Mouse (Mus musculus): ENCODE data around the gene Tuba1a. TPM values are rescaled to one million over a fixed set of nuclear protein-coding genes. Genes with fewer than 3 reads are reported as not detected.

Gene Tuba1a
- polyA plus RNA-seq, 1 experiment from 2014 or later, result 181 TPM

DNA sequence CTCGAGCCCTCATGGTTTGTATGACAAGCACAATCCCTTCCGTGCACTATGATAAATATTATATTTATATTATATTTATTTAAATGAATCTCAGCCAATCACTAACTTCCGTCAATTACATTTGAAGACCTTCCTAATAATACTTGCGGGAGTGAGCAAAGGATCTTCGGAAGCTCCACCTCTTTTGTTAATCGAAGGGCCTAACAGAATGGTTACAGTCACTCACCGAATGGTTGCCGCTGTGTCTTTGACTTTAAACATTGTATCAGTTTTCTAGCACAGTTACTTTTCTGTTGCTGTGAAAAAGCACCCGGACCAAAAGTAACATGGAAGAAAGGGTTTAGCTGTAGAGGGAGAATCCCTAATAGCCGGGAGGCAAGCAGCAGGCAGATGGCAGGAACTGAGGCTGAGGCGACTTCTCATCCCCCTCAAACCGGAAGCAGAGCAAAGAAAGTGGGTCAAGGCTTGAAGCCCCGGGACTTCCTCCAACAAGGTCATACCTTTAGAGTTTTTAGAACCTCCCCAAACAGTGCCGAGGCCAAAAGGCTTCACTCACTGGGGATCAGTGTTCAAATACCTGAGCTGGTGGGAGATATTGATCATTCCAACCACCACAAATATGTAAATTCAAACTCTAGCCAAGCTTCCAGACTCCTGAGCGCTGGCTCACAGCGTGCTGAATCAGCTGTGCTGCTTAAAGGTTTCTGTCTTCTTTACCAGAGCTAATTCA lies 16.0 kb upstream of the Tuba1a start:
- no peaks in the 10 kb centered on the region for H3K9me3 ChIP-seq (replicated peaks)
- H3K36me3 ChIP-seq, result no peaks in the 10 kb centered on the region
- peak overlapping the region; percentile 18; the same call in 1 of the 2 replicates for H3K4me2 ChIP-seq
- H3K4me1 ChIP-seq, result peaks cover 21% of the 10 kb centered on the region
- H3K27me3 ChIP-seq (replicated peaks), result peaks cover 17% of the 10 kb centered on the region
- 25% methylated on average over 16 of the region's 16 CpGs for WGBS (ENCODE audit: insufficient replicate concordance)
- ATAC-seq, result no peak
- H3K27ac ChIP-seq, result no peak overlapping the region; the same call in 1 of the 2 replicates
- H3K9ac ChIP-seq, result no peak overlapping the region
- no peak overlapping the region for H3K4me3 ChIP-seq

DNA sequence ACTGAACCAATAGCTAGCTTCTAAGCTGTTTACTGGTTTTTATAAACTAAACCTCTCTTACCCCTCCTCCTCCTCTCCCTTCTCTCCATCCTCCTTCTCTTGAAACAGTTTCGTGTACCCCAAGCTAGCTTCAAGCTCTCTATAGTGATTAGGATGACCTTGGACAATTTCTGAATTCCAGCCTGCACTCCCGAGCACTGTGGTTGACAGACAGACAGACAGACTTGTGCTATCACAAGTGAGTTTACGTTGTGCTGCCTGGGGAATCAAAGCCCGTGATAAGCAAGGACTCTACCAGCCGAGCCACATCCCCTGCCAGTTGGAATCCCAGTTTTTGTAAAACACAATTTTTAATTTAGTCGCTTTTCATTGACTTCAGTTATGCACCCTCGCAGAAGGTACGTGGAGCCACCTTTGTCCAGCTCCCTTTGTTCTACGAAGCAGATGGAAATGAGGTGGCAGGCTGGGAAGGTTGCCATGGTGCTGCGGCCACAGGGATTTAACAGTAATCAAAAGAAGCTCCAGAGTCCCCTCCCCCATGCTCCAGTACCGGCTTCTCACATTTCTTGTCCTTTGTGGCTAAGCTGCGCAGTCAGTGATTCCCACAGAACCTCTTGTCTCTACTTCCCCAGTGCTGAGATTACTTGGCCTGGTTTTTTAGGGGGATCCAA lies 15.3 kb upstream of the Tuba1a start:
- H3K27ac ChIP-seq, result no peak overlapping the region
- no peak overlapping the region for H3K9ac ChIP-seq
- ATAC-seq, result no peak
- H3K9me3 ChIP-seq (replicated peaks), result no peaks in the 10 kb centered on the region
- H3K4me1 ChIP-seq, result peaks cover 21% of the 10 kb centered on the region
- H3K27me3 ChIP-seq (replicated peaks), result peaks cover 17% of the 10 kb centered on the region
- 34% methylated on average over 12 of the region's 12 CpGs for WGBS (ENCODE audit: insufficient replicate concordance)
- no peak overlapping the region for H3K4me2 ChIP-seq
- no peaks in the 10 kb centered on the region for H3K36me3 ChIP-seq
- H3K4me3 ChIP-seq, result no peak overlapping the region

GRCm38 (mm10) chr15:98959531-98959930 lies 6.0 kb upstream of the Tuba1a start:
- H3K36me3 ChIP-seq, result no peaks in the 10 kb centered on the region
- H3K9me3 ChIP-seq (replicated peaks), result no peaks in the 10 kb centered on the region
- no peak overlapping the region for H3K4me2 ChIP-seq
- 35% methylated on average over 3 of the region's 3 CpGs for WGBS (ENCODE audit: insufficient replicate concordance)
- peaks cover 6% of the 10 kb centered on the region; the same call in 1 of the 2 replicates for H3K27me3 ChIP-seq (replicated peaks)
- no peak overlapping the region for H3K27ac ChIP-seq
- H3K4me1 ChIP-seq, result peaks cover 14% of the 10 kb centered on the region
- ATAC-seq, result peak; percentile 55
- H3K4me3 ChIP-seq, result no peak overlapping the region
- H3K9ac ChIP-seq, result no peak overlapping the region

DNA sequence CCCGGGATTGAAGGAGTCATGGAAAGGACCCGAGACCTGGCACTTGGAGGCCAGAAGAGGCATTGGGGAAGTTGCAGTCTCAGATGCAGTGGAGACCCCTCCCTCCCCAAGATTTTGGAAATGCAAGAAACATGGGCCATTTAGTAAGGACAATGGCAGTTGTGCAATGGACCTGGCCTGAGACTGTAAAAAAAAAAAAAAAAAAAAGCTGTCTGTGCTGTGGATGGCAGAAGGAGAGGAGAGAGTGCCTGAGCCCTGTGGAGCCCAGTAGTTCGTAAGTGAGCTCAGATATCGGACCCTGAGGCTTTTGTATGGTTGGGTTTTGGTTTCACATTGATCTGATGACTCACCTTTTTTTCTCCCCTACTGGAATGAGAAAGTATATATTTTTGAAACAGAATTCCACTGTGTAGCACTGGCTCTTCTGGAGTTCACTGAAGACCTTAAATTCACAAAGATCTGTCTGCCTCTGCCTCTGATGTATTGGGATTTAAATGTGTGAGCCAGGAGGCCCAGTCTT lies 5.5 kb upstream of the Tuba1a start:
- H3K4me2 ChIP-seq, result no peak overlapping the region
- H3K4me1 ChIP-seq, result peaks cover 18% of the 10 kb centered on the region
- H3K36me3 ChIP-seq, result no peaks in the 10 kb centered on the region
- H3K4me3 ChIP-seq, result no peak overlapping the region
- H3K27ac ChIP-seq, result no peak overlapping the region
- H3K27me3 ChIP-seq (replicated peaks), result peaks cover 11% of the 10 kb centered on the region; the same call in 1 of the 2 replicates
- 81% methylated on average over 4 of the region's 4 CpGs for WGBS (ENCODE audit: insufficient replicate concordance)
- H3K9ac ChIP-seq, result no peak overlapping the region
- no peaks in the 10 kb centered on the region for H3K9me3 ChIP-seq (replicated peaks)
- no peak for ATAC-seq

DNA sequence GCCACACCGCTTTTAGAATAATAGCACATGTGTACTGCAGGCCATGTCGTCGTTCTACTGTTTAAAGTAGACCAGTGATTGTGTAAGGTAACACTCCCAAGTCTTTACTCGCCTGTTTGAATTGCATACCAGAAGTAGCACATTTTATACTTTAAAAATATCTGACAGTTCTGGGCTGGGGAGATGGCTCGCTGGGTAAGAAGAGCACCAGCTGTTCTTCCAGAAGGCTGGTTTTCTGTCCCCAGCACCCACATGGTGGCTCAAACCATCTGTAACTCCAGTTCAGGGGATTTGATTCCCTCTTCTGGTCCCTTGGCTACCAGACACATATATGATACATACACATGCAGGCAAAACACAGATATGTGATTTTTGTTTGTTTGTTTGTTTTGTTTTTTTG lies 4.0 kb upstream of the Tuba1a start:
- Histone ChIP-seq H3K27ac (no peak overlapping the region), H3K4me3 (no peak overlapping the region), H3K4me1 (peaks cover 28% of the 10 kb centered on the region), H3K27me3 (replicated peaks) (peaks cover 19% of the 10 kb centered on the region), H3K4me2 (no peak overlapping the region), H3K36me3 (no peaks in the 10 kb centered on the region), H3K9me3 (replicated peaks) (no peaks in the 10 kb centered on the region), H3K9ac (no peak overlapping the region)
- ATAC-seq, result no peak
- 70% methylated on average over 5 of the region's 5 CpGs for WGBS (ENCODE audit: insufficient replicate concordance)

- 88% methylated on average over 4 of the region's 4 CpGs for WGBS (ENCODE audit: insufficient replicate concordance)
- Histone ChIP-seq H3K9me3 (replicated peaks) (no peaks in the 10 kb centered on the region), H3K27me3 (replicated peaks) (peaks cover 19% of the 10 kb centered on the region), H3K4me3 (no peak overlapping the region), H3K9ac (no peak overlapping the region), H3K27ac (no peak overlapping the region), H3K4me2 (no peak overlapping the region), H3K4me1 (peaks cover 36% of the 10 kb centered on the region), H3K36me3 (peaks cover 1% of the 10 kb centered on the region; the same call in 1 of the 2 replicates)
- no peak for ATAC-seq
Measured at GRCm38 (mm10) chr15:98956000-98956399, 2.5 kb upstream of the Tuba1a start.

DNA sequence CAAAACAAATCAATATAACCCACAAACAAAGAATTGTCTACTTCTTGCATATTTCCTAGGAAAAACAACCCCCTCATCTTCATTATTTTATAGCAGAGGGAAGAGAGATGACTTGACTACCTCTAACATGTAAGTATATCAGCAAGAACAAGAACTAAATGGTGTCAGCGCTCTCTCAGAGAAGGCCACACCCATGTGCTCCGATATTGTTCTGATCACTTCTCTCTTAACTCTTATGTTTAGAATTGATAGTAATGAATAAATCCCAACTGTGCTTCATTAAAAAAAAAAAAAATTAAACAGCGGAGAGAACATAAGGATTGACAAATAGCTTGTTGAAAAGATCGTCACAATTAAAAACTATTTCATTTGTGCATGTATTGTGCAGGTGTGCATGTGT lies 1.8 kb upstream of the Tuba1a start:
- Histone ChIP-seq H3K27me3 (replicated peaks) (peaks cover 19% of the 10 kb centered on the region), H3K9ac (no peak overlapping the region), H3K27ac (no peak overlapping the region), H3K4me2 (no peak overlapping the region), H3K36me3 (peaks cover 3% of the 10 kb centered on the region; the same call in 1 of the 2 replicates), H3K4me1 (peaks cover 36% of the 10 kb centered on the region), H3K9me3 (replicated peaks) (no peaks in the 10 kb centered on the region), H3K4me3 (no peak overlapping the region)
- WGBS (ENCODE audit: insufficient replicate concordance), result 63% methylated on average over 4 of the region's 4 CpGs
- ATAC-seq, result no peak

DNA sequence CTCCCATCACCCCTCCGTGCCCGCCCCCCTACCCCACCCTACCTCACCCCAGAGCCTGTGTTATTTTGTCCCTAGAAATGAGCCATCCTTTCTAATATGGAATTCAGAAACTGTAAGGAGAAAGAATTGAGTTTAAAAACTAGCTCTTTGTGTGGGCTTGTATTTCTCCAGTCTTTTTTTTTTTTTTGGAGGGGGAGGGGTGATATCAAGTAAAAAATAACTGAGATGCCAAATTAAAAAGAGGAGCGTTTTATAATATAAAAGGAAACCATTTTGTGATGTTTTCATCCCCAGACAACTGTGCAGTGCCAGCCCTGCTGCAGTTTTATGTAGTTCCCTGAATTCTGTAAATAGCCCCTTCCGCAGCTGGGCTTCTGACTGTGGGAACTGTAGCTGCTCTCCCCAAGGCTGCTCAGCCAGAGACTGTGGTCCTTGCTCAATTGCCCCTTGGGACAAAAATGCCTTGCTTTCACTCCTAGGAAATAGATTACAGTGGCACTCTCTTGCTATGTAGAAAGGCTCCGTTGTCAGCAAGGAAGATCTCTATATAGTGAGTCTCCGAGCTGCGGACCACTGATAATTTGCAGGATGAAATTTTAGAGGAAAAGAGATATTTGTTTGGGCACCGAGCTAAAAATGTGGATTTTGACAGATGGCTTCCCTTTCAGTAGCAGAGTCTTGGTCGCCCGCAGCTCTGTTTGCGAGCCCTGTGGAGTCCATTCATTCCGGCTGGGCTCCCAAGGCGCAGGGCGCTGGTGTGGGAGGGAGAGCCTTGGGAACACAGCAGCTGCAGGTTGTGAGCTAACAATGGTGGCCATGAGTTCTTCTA lies 1.1 kb upstream of the Tuba1a start:
- H3K9ac ChIP-seq, result no peak overlapping the region
- H3K27me3 ChIP-seq (replicated peaks), result peaks cover 19% of the 10 kb centered on the region
- H3K36me3 ChIP-seq, result peaks cover 3% of the 10 kb centered on the region; the same call in 1 of the 2 replicates
- no peak for ATAC-seq
- H3K4me3 ChIP-seq, result no peak overlapping the region
- 41% methylated on average over 14 of the region's 14 CpGs for WGBS (ENCODE audit: insufficient replicate concordance)
- no peak overlapping the region for H3K27ac ChIP-seq
- H3K4me2 ChIP-seq, result peak overlapping the region; percentile 8; the same call in 1 of the 2 replicates
- no peaks in the 10 kb centered on the region for H3K9me3 ChIP-seq (replicated peaks)
- H3K4me1 ChIP-seq, result peaks cover 32% of the 10 kb centered on the region

- Histone ChIP-seq H3K27me3 (replicated peaks) (peaks cover 19% of the 10 kb centered on the region), H3K36me3 (peaks cover 3% of the 10 kb centered on the region; the same call in 1 of the 2 replicates), H3K4me1 (peaks cover 25% of the 10 kb centered on the region), H3K27ac (peak overlapping the region; percentile 79), H3K4me3 (peak overlapping the region; percentile 64), H3K9ac (peak overlapping the region; percentile 65), H3K9me3 (replicated peaks) (no peaks in the 10 kb centered on the region), H3K4me2 (peak overlapping the region; percentile 86)
- WGBS (ENCODE audit: insufficient replicate concordance), result under 1% methylated on average over 41 of the region's 41 CpGs
- peak; percentile 72 for ATAC-seq
Measured at GRCm38 (mm10) chr15:98952751-98953400, 627 bp downstream of the Tuba1a start.

GRCm38 (mm10) chr15:98952063-98952455 lies 1.4 kb downstream of the Tuba1a start:
- Histone ChIP-seq H3K27ac (no peak overlapping the region), H3K4me2 (peak overlapping the region; percentile 86), H3K36me3 (peaks cover 3% of the 10 kb centered on the region; the same call in 1 of the 2 replicates), H3K9me3 (replicated peaks) (no peaks in the 10 kb centered on the region), H3K4me3 (peak overlapping the region; percentile 29), H3K4me1 (peaks cover 25% of the 10 kb centered on the region), H3K9ac (peak overlapping the region; percentile 48; the same call in 1 of the 2 replicates), H3K27me3 (replicated peaks) (peaks cover 19% of the 10 kb centered on the region)
- WGBS (ENCODE audit: insufficient replicate concordance), result 46% methylated on average over 5 of the region's 5 CpGs
- no peak for ATAC-seq

Measured in liver, embryonic 12.5 days (tissue).